Mouse (Mus musculus): ENCODE measurements around the gene Gm45716. TPM values are rescaled to one million over a fixed set of nuclear protein-coding genes. Genes with fewer than 3 reads are reported as not detected.

The Gm45716 gene
- 4.9 and 5.0 TPM in 2 replicates for polyA plus RNA-seq (2012; rRNA removed)

GRCm38 (mm10) chr11:90187441-90187840, at the start of gene Gm45716:
Gene Gm45716 (plus strand): TSS chr11:90187683.
- no peaks in the 10 kb centered on the region for H3K4me1 ChIP-seq (ENCODE audit: control insufficient read depth, insufficient read depth, low read length)
- no peak within 1 kb of the TSS for H3K4me3 ChIP-seq (replicated peaks; ENCODE audit: insufficient read depth, low read depth, low read length)
- H3K27ac ChIP-seq (ENCODE audit: insufficient read depth, low read length) = no peak within 1 kb of the TSS
- no peak for DNase-seq
- H3K27me3 ChIP-seq (ENCODE audit: control insufficient read depth, insufficient read depth, low read length) = no peaks in the 10 kb centered on the region; the same call in 1 of the 2 replicates
- 92% methylated on average over 7 of the region's 7 CpGs for WGBS
- TF ChIP-seq POLR2A (IDR thresholded peaks at IDR 0.05; ENCODE audit: borderline replicate concordance, insufficient read depth, low read length) (no peak), CTCF (IDR thresholded peaks at IDR 0.05; ENCODE audit: borderline replicate concordance, insufficient read depth, low read depth, low read length) (no peak)

- no peaks in the 10 kb centered on the region for H3K4me1 ChIP-seq (ENCODE audit: control insufficient read depth, insufficient read depth, low read length)
- DNase-seq = peak; percentile 16 to 36
- no peaks in the 10 kb centered on the region; the same call in 1 of the 2 replicates for H3K27me3 ChIP-seq (ENCODE audit: control insufficient read depth, insufficient read depth, low read length)
- TF ChIP-seq POLR2A (IDR thresholded peaks at IDR 0.05; ENCODE audit: borderline replicate concordance, insufficient read depth, low read length) (no peak), CTCF (IDR thresholded peaks at IDR 0.05; ENCODE audit: borderline replicate concordance, insufficient read depth, low read depth, low read length) (no peak)
- H3K4me3 ChIP-seq (replicated peaks; ENCODE audit: insufficient read depth, low read depth, low read length) = no peak overlapping the region
- no peak overlapping the region for H3K27ac ChIP-seq (ENCODE audit: insufficient read depth, low read length)
- 4% methylated on average over 4 of the region's 4 CpGs for WGBS
Measured at GRCm38 (mm10) chr11:90142393-90142792, 45.1 kb upstream of the Gm45716 start.

GRCm38 (mm10) chr11:90142936-90143335, 44.5 kb upstream of the Gm45716 start:
- Histone ChIP-seq H3K4me3 (replicated peaks; ENCODE audit: insufficient read depth, low read depth, low read length) (no peak overlapping the region), H3K27ac (ENCODE audit: insufficient read depth, low read length) (no peak overlapping the region), H3K4me1 (ENCODE audit: control insufficient read depth, insufficient read depth, low read length) (no peaks in the 10 kb centered on the region), H3K27me3 (ENCODE audit: control insufficient read depth, insufficient read depth, low read length) (no peaks in the 10 kb centered on the region; the same call in 1 of the 2 replicates)
- TF ChIP-seq POLR2A (IDR thresholded peaks at IDR 0.05; ENCODE audit: borderline replicate concordance, insufficient read depth, low read length) = no peak
- TF ChIP-seq CTCF (IDR thresholded peaks at IDR 0.05; ENCODE audit: borderline replicate concordance, insufficient read depth, low read depth, low read length) = no peak
- no peak for DNase-seq
- WGBS = 51% methylated on average over 4 of the region's 4 CpGs

- no peak for TF ChIP-seq POLR2A (IDR thresholded peaks at IDR 0.05; ENCODE audit: borderline replicate concordance, insufficient read depth, low read length)
- no peak for TF ChIP-seq CTCF (IDR thresholded peaks at IDR 0.05; ENCODE audit: borderline replicate concordance, insufficient read depth, low read depth, low read length)
- 90% methylated on average over 17 of the region's 17 CpGs for WGBS
Measured at GRCm38 (mm10) chr11:90146086-90146860, 41.2 kb upstream of the Gm45716 start.

DNA sequence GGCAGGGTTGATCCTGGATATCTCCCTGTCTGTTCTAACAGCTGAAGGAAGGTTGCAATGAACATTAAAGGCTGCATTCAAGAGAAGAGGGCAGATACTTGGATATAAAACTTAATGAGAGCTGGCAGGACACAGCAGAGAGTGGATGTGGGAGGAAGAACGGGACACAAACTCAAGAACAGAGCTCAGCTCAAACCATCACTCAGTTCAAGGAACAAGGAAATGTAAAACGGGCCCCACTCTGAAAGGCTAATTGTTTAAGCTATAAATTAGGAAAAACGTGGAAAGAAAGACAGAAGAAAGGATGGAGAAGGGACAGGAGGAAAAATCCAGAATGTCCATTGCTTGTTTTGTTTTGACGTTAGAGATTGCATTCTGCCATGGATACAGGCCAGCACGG, 32.4 kb upstream of the Gm45716 start:
- no peak overlapping the region for H3K4me3 ChIP-seq (replicated peaks; ENCODE audit: insufficient read depth, low read depth, low read length)
- WGBS = 15% methylated on average over 5 of the region's 5 CpGs

More at GRCm38 (mm10) chr11:90146086-90146860, 41.2 kb upstream of the Gm45716 start:
- Histone ChIP-seq H3K4me1 (ENCODE audit: control insufficient read depth, insufficient read depth, low read length) (no peaks in the 10 kb centered on the region), H3K4me3 (replicated peaks; ENCODE audit: insufficient read depth, low read depth, low read length) (no peak overlapping the region), H3K27me3 (ENCODE audit: control insufficient read depth, insufficient read depth, low read length) (no peaks in the 10 kb centered on the region; the same call in 1 of the 2 replicates), H3K27ac (ENCODE audit: insufficient read depth, low read length) (no peak overlapping the region)
- DNase-seq = no peak

GRCm38 (mm10) chr11:90155466-90155865, 32.0 kb upstream of the Gm45716 start:
- H3K27ac ChIP-seq (ENCODE audit: insufficient read depth, low read length) = no peak overlapping the region
- H3K4me1 ChIP-seq (ENCODE audit: control insufficient read depth, insufficient read depth, low read length) = no peaks in the 10 kb centered on the region
- no peak for DNase-seq
- H3K27me3 ChIP-seq (ENCODE audit: control insufficient read depth, insufficient read depth, low read length) = no peaks in the 10 kb centered on the region
- 0% methylated on average over 2 of the region's 2 CpGs for WGBS
- no peak for TF ChIP-seq CTCF (IDR thresholded peaks at IDR 0.05; ENCODE audit: borderline replicate concordance, insufficient read depth, low read depth, low read length)
- no peak for TF ChIP-seq POLR2A (IDR thresholded peaks at IDR 0.05; ENCODE audit: borderline replicate concordance, insufficient read depth, low read length)
- no peak overlapping the region for H3K4me3 ChIP-seq (replicated peaks; ENCODE audit: insufficient read depth, low read depth, low read length)

More for the DNA sequence above, 32.4 kb upstream of the Gm45716 start:
- DNase-seq = no peak
- Histone ChIP-seq H3K27ac (ENCODE audit: insufficient read depth, low read length) (no peak overlapping the region), H3K27me3 (ENCODE audit: control insufficient read depth, insufficient read depth, low read length) (no peaks in the 10 kb centered on the region), H3K4me1 (ENCODE audit: control insufficient read depth, insufficient read depth, low read length) (no peaks in the 10 kb centered on the region)
- TF ChIP-seq CTCF (IDR thresholded peaks at IDR 0.05; ENCODE audit: borderline replicate concordance, insufficient read depth, low read depth, low read length) = no peak
- no peak for TF ChIP-seq POLR2A (IDR thresholded peaks at IDR 0.05; ENCODE audit: borderline replicate concordance, insufficient read depth, low read length)

GRCm38 (mm10) chr11:90167771-90168170, 19.7 kb upstream of the Gm45716 start:
- TF ChIP-seq CTCF (IDR thresholded peaks at IDR 0.05; ENCODE audit: borderline replicate concordance, insufficient read depth, low read depth, low read length) (peak; percentile 15; the same call in 1 of the 2 replicates), POLR2A (IDR thresholded peaks at IDR 0.05; ENCODE audit: borderline replicate concordance, insufficient read depth, low read length) (no peak)
- no peak overlapping the region for H3K4me3 ChIP-seq (replicated peaks; ENCODE audit: insufficient read depth, low read depth, low read length)
- H3K4me1 ChIP-seq (ENCODE audit: control insufficient read depth, insufficient read depth, low read length) = no peaks in the 10 kb centered on the region
- DNase-seq = no peak
- 29% methylated on average over 6 of the region's 6 CpGs for WGBS
- H3K27ac ChIP-seq (ENCODE audit: insufficient read depth, low read length) = no peak overlapping the region
- H3K27me3 ChIP-seq (ENCODE audit: control insufficient read depth, insufficient read depth, low read length) = no peaks in the 10 kb centered on the region
